Mouse (Mus musculus): ENCODE results near the gene Dnajc22.
"Not testable (repeated sequence)": the region's sequence is repeated elsewhere in the genome, so short reads cannot be mapped to it uniquely, and the experiment has no call there.

The Dnajc22 gene

GRCm38 (mm10) chr15:99092870-99093269 is at the start of gene Dnajc22:
TSS of gene Dnajc22 (plus strand) at chr15:99093170.
- DNase-seq = no peak

GRCm38 (mm10) chr15:99044854-99045253 is 48.1 kb upstream of the Dnajc22 start:
- DNase-seq = no peak

DNA sequence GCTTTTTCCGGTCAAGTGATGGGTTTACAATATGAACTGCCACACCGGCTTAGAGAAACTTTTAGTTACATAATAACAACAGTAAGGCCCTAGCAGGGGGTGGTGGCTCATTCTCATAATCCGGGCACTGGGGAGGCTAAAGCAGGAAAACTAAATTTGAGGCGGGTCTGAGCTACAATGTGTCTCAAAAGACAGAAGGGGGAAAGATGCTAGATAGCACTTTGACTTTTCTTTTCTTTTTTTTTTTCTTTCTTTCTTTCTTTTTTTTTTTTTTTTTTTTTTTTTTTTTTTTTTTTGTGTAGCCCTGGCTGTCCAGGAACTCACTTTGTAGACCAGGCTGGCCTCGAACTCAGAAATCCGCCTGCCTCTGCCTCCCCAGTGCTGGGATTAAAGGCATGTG is 47.2 kb upstream of the Dnajc22 start:
- not testable (repeated sequence) for DNase-seq

- peak; percentile 89 for DNase-seq
Observed at GRCm38 (mm10) chr15:99049473-99050253, 43.3 kb upstream of the Dnajc22 start.

DNA sequence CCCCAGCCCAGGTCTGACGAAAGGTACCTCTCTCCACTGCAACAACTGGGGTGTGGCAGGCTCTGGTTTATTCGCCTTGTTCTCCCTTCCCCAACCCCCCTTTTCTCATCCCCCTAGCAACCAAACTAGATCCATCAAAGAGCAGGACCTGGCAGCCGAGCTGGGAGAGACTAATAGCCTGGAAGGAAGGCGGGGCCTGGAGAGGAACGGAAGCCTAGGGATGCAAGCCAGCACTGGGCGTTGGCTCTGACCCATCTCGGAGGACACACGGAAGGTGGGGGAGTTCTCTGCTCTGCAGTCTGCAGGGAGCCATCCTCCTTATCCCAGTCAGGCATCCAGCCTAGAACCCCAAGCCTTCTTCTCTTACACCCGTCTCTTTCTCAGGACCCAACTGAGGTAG is 39.6 kb upstream of the Dnajc22 start:
- DNase-seq = peak; percentile 91

DNA sequence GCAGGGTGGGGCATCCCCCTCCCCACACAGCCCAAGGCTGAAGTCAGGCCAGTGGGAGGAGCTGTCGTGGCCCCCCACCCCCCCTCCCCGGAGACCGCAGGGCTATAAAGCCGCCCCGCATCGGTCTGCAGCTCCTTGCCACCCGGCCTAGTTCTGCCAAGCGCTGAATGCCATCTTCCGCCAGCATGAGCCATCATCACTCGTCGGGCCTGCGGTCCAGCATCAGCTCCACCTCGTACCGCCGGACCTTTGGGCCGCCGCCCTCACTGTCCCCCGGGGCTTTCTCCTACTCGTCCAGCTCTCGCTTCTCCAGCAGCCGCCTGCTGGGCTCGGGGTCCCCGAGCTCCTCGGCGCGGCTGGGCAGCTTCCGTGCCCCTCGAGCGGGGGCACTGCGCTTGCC is 37.9 kb upstream of the Dnajc22 start, which contains the start of gene Prph:
TSS of gene Prph (plus strand) at position 135 of the 400 bp plus-strand sequence.
- no peak for DNase-seq

DNA sequence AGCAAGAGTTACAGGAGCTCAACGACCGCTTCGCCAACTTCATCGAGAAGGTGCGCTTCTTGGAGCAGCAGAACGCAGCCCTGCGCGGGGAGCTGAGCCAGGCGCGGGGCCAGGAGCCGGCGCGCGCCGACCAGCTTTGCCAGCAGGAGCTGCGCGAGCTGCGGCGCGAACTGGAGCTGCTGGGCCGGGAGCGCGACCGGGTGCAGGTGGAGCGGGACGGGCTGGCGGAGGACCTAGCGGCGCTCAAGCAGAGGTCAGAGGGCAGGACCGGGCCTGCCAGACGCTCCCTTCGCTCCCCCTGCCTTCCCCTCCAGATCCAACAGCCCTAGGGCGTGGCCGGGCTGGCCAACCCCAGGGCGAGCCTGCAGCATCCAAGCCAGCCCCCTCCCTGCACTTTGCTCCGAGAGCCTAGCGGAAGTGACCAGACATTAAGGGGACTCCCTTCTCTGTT is 37.4 kb upstream of the Dnajc22 start:
- peak; percentile 93 for DNase-seq

GRCm38 (mm10) chr15:99056332-99056731 is 36.6 kb upstream of the Dnajc22 start:
- peak; percentile 86 for DNase-seq

DNA sequence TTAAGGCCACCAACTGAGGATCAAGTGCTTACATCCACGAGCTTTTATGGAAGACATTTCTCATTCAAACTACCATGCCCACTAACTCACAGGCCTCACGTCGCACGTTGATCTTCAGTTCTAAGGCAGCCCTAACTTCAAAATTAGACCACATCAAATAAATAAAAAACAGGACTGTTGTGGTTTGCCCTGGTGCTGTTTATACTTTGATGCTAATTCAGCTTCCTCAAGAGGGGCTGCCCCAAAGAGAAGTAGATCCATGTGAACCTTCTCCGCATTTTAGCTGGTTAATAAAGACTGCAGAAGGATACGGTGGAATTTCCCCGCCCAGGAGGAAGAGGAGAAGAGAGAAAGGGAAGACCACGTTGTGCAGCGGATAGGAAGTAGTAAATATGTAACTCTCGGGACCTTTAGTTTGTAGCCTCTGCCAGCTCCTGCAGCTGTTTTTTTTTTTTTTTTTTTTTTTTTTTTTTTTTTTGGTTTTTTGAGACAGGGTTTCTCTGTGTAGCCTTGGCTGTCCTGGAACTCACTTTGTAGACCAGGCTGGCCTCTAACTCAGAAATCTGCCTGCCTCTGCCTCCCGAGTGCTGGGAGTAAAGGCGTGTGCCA is 27.3 kb upstream of the Dnajc22 start:
- no peak for DNase-seq

DNA sequence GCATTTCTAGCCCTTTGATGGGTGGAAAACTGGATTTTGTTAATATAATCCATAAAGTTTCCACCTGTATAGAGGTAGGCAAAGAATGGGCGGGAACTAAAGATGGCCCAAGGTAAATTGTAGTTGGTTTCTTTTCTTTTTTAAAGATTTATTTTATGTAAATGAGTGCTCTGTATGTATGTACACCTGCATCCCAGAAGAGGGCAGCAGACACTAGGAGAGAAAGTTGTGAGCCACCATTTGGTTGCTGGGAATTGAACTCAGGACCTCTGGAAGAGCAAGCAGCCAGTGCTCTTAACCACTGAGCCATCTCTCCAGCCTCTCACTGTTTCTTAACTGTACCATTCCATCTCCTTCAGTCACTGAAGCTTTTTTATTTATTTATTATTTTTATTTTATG is 21.0 kb upstream of the Dnajc22 start:
- no peak for DNase-seq

DNA sequence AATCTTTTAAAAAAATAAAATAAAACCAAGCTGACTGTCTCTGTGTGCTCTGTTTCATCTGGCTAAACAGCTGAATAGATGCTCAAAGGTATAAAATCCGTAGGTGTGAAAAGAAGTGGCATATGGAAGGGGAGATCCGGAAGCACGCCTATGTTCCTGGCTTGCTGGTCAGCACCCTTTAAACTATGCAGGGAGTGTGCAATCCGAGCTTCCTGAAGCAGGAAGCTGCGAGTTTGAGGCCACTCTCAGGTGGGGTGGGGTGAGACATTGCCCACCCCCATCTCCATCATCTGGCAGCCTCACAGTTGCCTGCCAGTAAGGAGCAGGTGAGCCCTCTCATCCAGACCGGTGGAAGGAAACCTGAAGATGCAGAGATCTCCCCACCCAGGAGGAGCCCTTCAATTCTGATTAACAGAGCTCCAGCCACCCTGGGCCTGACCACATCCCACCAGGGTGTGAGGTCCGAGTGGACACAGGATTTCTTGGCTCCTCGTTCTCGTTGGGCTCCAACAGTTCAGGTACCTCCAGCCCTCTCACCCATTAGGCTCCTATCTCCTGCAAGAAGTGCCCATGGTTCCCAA is 18.9 kb upstream of the Dnajc22 start, which contains the start of gene Troap:
TSS of gene Troap (plus strand) at position 557 of the 581 bp plus-strand sequence.
- no peak for DNase-seq

- DNase-seq = peak; percentile 100
Observed at GRCm38 (mm10) chr15:99074600-99075333, 18.2 kb upstream of the Dnajc22 start.

- DNase-seq = not testable (repeated sequence)
Observed at GRCm38 (mm10) chr15:99076011-99076410, 17.0 kb upstream of the Dnajc22 start.

DNA sequence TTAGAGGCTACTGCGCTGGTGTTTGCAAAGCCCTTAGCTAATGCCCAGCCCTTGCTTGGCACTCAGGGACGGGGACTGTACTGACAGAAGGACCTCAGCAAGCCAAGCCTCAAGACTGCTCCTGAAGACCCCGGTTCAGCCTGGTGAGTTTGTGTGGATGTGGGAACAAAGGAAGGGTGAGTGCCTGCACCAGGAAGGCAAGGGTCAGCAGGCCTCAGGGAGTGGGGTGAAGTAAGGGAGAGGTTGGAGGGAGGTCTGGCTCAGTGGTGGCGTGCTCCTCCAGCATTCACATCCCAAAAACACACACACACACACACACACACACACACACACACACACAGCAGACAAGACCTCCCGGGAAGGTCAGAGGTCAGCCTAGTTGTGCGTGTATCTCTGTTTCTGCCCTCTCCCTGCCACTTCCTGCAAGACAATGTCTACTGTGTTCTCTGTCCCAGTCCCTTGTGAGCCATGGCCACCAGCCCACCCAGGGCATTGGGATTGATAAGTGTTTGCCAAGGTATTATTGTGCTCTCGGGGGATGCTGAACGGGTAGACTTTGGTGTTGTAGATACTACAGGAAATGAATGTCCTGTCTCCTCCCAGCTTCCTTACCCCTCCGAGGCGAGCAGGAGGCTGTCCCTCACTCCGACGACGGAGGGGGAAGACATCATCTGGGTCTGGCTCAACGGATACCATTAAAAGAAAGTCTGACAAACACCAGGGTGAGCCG is 14.6 kb upstream of the Dnajc22 start:
- DNase-seq = peak; percentile 82

- no peak for DNase-seq
Observed at GRCm38 (mm10) chr15:99079804-99080203, 13.2 kb upstream of the Dnajc22 start.

DNA sequence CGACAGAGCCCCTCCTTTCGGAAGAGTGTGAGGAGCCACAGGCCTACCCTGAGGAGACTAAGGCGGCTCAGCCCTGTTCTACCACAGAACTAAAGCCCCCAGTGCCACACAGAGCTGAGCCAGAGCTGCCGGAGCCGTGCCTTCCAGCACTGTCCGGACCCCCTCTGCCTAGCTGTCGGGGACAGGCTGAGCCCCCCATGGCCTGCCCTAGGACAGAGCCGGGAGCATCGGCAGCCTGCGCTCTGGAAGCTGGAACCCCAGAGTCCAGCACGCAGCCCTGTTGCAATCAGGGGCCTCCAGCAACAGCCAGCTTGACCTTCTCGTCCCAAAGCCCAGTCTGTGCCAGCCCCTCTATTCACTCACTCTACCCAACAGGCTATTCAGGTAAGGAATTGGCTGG is 10.6 kb upstream of the Dnajc22 start:
- peak; percentile 85 for DNase-seq

GRCm38 (mm10) chr15:99082840-99083239 is 10.1 kb upstream of the Dnajc22 start:
- DNase-seq = peak; percentile 84

DNA sequence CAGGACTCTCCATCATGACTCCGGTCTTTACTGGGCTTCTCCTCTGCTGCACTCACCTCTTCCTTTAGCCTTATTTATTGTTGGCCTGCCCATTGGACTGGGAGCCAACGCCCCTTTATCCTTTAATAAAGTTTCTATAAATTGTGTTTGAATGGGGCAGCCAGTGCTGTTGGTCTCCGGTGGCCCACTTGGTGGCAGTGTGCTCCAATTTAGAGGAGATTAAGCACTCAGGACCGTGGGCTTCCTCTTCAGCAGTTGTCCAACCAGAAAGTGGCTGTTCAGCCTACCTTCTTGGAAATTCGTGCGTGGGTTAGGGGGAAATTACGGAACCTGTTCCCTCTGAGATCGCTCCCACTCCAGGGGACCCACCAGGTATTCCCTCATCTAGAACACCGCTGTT is 9.7 kb upstream of the Dnajc22 start:
- peak; percentile 93 for DNase-seq

DNA sequence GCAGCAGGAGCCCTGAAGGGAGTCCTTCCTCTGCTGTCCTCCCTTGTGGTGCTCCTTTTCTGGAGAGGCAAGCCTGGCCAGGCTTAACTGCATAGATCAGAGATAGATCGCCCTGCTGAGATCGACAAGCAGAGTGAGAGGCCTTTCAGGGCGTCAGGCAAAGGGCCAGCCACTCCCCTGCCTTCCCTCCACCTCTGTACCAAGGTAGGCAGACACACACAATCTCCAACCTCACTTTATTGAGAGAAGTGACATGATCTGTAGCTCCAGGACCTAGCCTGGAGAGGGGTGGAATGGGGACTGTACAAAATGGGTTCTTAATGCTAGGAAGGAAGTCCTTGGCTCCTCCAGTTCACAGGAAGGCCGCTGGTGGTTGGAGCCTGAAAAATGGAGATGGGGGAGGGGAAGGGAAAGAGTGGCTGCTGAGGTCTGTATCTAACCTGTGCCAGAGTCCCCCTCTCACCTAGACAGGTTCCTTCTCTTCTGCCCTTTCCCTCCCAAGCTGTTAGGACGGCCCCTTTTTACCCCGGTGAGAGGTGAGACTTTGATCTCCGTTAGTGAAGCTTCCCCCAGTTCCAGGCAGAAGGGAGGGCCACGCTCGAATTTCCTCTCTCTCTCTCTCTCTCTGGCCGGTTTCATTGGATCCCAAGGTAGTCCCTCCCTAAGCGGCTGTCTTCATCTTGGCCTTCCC is 9.0 kb upstream of the Dnajc22 start:
- peak; percentile 64 for DNase-seq

DNA sequence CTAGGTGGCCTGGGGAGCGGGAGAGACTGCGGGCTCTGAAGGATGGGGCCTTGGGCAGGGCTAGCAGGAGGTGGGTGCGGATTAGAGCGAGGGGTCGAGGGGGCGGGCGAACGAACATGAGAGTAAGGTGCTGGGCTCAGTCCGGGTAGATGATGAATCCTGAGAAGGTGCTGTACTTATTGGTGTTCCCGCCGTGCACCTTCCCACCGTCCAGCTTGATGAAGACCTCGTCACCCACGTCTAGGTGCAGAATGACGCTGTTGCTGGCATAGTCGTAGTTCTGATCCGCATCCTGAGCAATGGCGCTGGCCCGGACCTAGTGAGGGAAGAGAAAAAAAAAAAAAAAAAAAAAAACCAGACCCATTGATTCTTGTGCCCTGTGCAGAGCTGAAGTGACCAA is 8.4 kb upstream of the Dnajc22 start:
- peak; percentile 75 for DNase-seq

- peak; percentile 84 for DNase-seq
Observed at GRCm38 (mm10) chr15:99085997-99086396, 7.0 kb upstream of the Dnajc22 start.

Data from heart, adult 11 months (tissue).